Mouse (Mus musculus) ES-E14 (cell line): ENCODE measurements around the gene Tle2. TPM values are rescaled to one million over a fixed set of nuclear protein-coding genes. Genes with fewer than 3 reads are reported as not detected.

ENCODE experiments used
- DNase-seq: peaks from one replicate; pipeline ENCODE4 v3.0.0-alpha.2; 2013; ENCODE audit warnings: low read depth, low spot score
- H3K27ac ChIP-seq: 2 replicates; pipeline ENCODE4 v1.5.1; 2012; ENCODE audit warnings: low read depth, mild to moderate bottlenecking, low read length, moderate library complexity, mixed read lengths; ENCODE audit not compliant: poor library complexity, insufficient read depth, severe bottlenecking
- H3K36me3 ChIP-seq: 2 replicates; pipeline ENCODE4 v1.6.1; 2012; ENCODE audit warnings: mild to moderate bottlenecking, low read length, moderate library complexity, mixed read lengths; ENCODE audit not compliant: control insufficient read depth, poor library complexity, insufficient read depth, severe bottlenecking
- H3K4me1 ChIP-seq, 2 experiments: fragments of 150-350 bp in 1 of 2; sonication (generic) in 1 of 2; 2 replicates each; pipeline ENCODE4 v1.6.1; 2012; ENCODE audit warnings: low read length in 2 of 2, mild to moderate bottlenecking in 1 of 2, mixed read lengths in 1 of 2; ENCODE audit not compliant: control insufficient read depth in 2 of 2, insufficient read depth in 2 of 2, poor library complexity in 1 of 2
- H3K4me3 ChIP-seq, 2 experiments: fragments of 150-350 bp in 1 of 2; sonication (generic) in 1 of 2; 2 replicates each; pipeline ENCODE4 v1.5.1; 2012; ENCODE audit warnings: low read length in 2 of 2, low read depth in 1 of 2, mild to moderate bottlenecking in 1 of 2, mixed read lengths in 1 of 2; ENCODE audit not compliant: insufficient read depth in 1 of 2, poor library complexity in 1 of 2, severe bottlenecking in 1 of 2
- H3K9ac ChIP-seq: 2 replicates; pipeline ENCODE4 v1.6.1; 2012; ENCODE audit warnings: low read depth, mild to moderate bottlenecking, low read length, mixed read lengths; ENCODE audit not compliant: poor library complexity, insufficient read depth, severe bottlenecking
- H3K9me3 ChIP-seq: fragments of 150-350 bp; sonication (generic); 2 replicates; pipeline ENCODE4 v1.6.1; 2012; ENCODE audit warnings: low read depth, mild to moderate bottlenecking, low read length; ENCODE audit not compliant: control insufficient read depth, insufficient read depth
- CHD2 ChIP-seq: IDR thresholded peaks from 2 replicates; pipeline ENCODE4 v1.6.1; 2014; ENCODE audit warnings: mild to moderate bottlenecking, low read depth, low read length, inconsistent platforms
- HCFC1 ChIP-seq: IDR thresholded peaks from 2 replicates; pipeline ENCODE4 v1.6.1; 2012; ENCODE audit warnings: low read length, inconsistent platforms, borderline replicate concordance; ENCODE audit not compliant: insufficient read depth
- MAFK ChIP-seq: IDR thresholded peaks from 2 replicates; pipeline ENCODE4 v1.6.1; 2014; ENCODE audit warnings: mild to moderate bottlenecking, low read depth, low read length, inconsistent platforms; ENCODE audit not compliant: insufficient read depth
- ZC3H11A ChIP-seq: IDR thresholded peaks from 2 replicates; pipeline ENCODE4 v1.6.1; 2012; ENCODE audit warnings: low read depth, mild to moderate bottlenecking, inconsistent platforms, low read length, borderline replicate concordance
- ZNF384 ChIP-seq: IDR thresholded peaks from 2 replicates; pipeline ENCODE4 v1.6.1; 2012; ENCODE audit warnings: low read depth, low read length, inconsistent platforms
- in situ Hi-C, 2 experiments: fragments of 600-800 bp; cut with MboI; formaldehyde crosslinking; loops; one replicate each; pipeline ENCODE4 v1.15.1; 2025; ENCODE audit warnings: low sequenced_read_pairs in 2 of 2, inconsistent platforms in 1 of 2; ENCODE audit not compliant: unreplicated experiment in 2 of 2
- total RNA-seq: library from RNA; depleted of rRNA; stranded (reverse); fragments of 300-350 nt; gene quantifications from 2 replicates; pipeline ENCODE4 v1.2.3, GENCODE M21; 2012

The Tle2 gene
- total RNA-seq, 1 experiment, result 2.4 TPM

DNA sequence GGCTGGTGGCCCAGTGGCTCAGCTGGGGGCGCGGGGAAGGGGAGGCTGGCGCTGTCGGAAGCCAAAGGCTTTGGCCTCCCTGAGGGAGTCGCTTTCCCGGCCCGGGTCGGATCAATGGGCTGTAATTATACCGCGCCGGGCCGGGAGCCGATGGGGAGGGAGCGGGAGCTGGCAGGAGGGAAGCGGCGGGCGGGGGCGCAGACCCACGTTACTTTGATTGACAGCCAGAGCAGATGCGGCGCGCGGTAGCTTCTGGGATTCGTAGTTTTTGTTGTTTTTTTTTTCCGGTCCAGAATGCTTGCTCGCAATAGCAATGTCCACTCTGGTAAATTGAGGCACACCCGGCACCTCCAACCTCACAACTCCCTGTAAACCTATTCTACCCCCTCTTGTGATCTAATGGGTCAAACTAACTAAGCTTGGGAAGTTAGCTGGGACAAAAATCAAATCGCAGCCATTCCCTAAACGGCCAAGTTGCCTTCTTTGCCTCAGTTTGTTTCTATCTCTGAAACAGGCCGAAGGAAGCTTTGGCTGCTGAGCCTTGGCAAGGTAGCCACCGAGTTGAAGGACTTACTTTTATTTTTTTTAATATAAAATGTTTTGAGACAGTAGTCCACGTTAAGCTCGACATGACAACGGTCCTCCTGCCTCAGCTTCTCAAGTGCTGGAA lies 3.4 kb upstream of the Tle2 start:
- Histone ChIP-seq H3K36me3 (no peaks in the 10 kb centered on the region), H3K4me3 (peak overlapping the region; percentile 72 to 80), H3K4me1 (peaks cover 2 to 28% of the 10 kb centered on the region in 2 experiments; a peak in 2 of 4 replicates), H3K27ac (peak overlapping the region; percentile 20; the same call in 1 of the 2 replicates), H3K9ac (peak overlapping the region; percentile 67; the same call in 1 of the 2 replicates), H3K9me3 (no peaks in the 10 kb centered on the region)
- TF ChIP-seq HCFC1, result peak; percentile 97
- TF ChIP-seq MAFK, result no peak
- TF ChIP-seq ZC3H11A, result no peak
- no peak for TF ChIP-seq ZNF384
- TF ChIP-seq CHD2, result no peak
- DNase-seq, result peak; percentile 81
- in situ Hi-C loops, result no loop called here

DNA sequence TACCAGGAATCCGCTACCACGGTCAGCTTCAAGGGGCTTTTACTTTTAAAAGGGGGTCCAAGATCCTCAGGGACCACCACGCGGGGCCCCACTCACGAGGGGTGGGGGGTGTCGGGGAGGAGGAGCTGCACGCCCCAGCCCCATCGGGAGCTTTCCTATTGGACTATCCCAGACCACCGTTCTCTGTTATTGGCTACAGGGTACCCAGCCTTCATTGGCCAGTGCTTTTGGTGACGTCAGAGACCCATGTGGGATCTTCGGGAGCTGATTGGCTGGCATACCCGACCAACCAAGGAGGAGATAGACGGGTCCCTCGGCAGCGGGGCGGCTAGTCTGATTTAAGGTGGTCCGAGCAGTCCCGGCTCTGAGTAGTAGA lies 2.9 kb upstream of the Tle2 start:
- H3K27ac ChIP-seq, result no peak overlapping the region; the same call in 1 of the 2 replicates

DNA sequence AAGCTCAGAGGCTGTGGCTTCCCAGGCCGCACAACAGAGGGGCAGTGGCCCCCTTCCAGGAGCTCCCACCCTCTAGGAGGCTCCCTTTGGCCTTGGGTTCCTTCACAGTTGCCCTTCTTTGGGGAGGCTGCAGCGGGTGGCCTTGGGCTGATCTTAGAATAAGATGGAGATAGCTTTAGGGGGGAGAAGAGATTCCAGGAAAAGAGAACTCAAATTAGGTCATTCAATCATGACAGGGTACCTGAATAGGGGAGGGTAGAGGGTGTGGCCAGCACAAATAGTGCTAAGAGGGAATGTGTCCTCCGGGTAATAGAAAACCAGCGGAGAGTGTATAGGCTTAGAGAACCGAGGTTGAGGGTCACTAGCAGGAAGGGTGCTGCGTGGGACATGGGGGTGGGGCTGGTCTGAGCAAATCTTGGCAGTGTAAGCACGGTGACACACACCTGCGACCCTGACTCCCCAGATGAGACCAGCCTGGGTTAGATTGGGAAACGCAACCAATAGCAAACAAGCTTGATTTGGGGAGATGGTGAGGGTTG lies 2.2 kb upstream of the Tle2 start:
- Histone ChIP-seq H3K4me3 (peak overlapping the region; percentile 55 to 80; a peak in 3 of 4 replicates), H3K9me3 (no peaks in the 10 kb centered on the region), H3K36me3 (no peaks in the 10 kb centered on the region), H3K27ac (no peak overlapping the region), H3K9ac (no peak overlapping the region), H3K4me1 (peaks cover 2 to 28% of the 10 kb centered on the region in 2 experiments; a peak in 2 of 4 replicates)
- no peak for TF ChIP-seq HCFC1
- TF ChIP-seq ZC3H11A, result no peak
- no peak for TF ChIP-seq ZNF384
- DNase-seq, result no peak
- in situ Hi-C loops, result no loop called here

More for the DNA sequence above, 2.9 kb upstream of the Tle2 start:
- TF ChIP-seq CHD2 (peak; percentile 74), MAFK (no peak), HCFC1 (0 out of 2 replicates have a peak, but pooled peaks have one; percentile 38), ZNF384 (no peak), ZC3H11A (no peak)
- H3K36me3 ChIP-seq, result no peaks in the 10 kb centered on the region
- peak overlapping the region; percentile 72 to 80 for H3K4me3 ChIP-seq
- in situ Hi-C loops, result no loop called here
- H3K9ac ChIP-seq, result peak overlapping the region; percentile 44; the same call in 1 of the 2 replicates
- H3K4me1 ChIP-seq, result peaks cover 2 to 28% of the 10 kb centered on the region in 2 experiments; a peak in 2 of 4 replicates
- DNase-seq, result peak; percentile 95
- H3K9me3 ChIP-seq, result no peaks in the 10 kb centered on the region

- in situ Hi-C loops, result no loop called here
- H3K4me3 ChIP-seq, result no peak overlapping the region
- H3K9ac ChIP-seq, result no peak overlapping the region
- TF ChIP-seq HCFC1, result no peak
- no peak for TF ChIP-seq ZC3H11A
- TF ChIP-seq ZNF384, result no peak
- TF ChIP-seq MAFK, result no peak
- no peak for TF ChIP-seq CHD2
- DNase-seq, result no peak
- H3K36me3 ChIP-seq, result no peaks in the 10 kb centered on the region
- H3K27ac ChIP-seq, result no peak overlapping the region
- H3K9me3 ChIP-seq, result no peaks in the 10 kb centered on the region
- H3K4me1 ChIP-seq, result peaks cover 2 to 28% of the 10 kb centered on the region in 2 experiments; a peak in 2 of 4 replicates
These were observed 1.4 kb upstream of the Tle2 start for GRCm38 (mm10) chr10:81572975-81573374.

GRCm38 (mm10) chr10:81575208-81575631 lies 859 bp downstream of the Tle2 start:
- DNase-seq, result no peak

More at GRCm38 (mm10) chr10:81575208-81575631, 859 bp downstream of the Tle2 start:
- H3K36me3 ChIP-seq, result no peaks in the 10 kb centered on the region
- H3K9ac ChIP-seq, result peak overlapping the region; percentile 32; the same call in 1 of the 2 replicates
- H3K4me3 ChIP-seq, result peak overlapping the region; percentile 52 to 55; a peak in 3 of 4 replicates
- no peaks in the 10 kb centered on the region for H3K9me3 ChIP-seq
- in situ Hi-C loops, result no loop called here
- H3K27ac ChIP-seq, result no peak overlapping the region
- H3K4me1 ChIP-seq, result peaks cover 2 to 19% of the 10 kb centered on the region in 2 experiments; a peak in 2 of 4 replicates
- TF ChIP-seq ZC3H11A (no peak), CHD2 (no peak), ZNF384 (no peak), MAFK (no peak)
